Mouse (Mus musculus) megakaryocyte, embryonic 14.5 days (primary cell): ENCODE data around the gene Stradb.

Experiments used
- FLI1 ChIP-seq: IDR thresholded peaks from 2 replicates; pipeline ENCODE4 v1.6.1; 2012; ENCODE audit warnings: low read length, inconsistent platforms, mixed read lengths
- GATA1 ChIP-seq: IDR thresholded peaks from 3 replicates; pipeline ENCODE4 v1.6.1; 2012; ENCODE audit warnings: mixed read lengths, low read length, inconsistent platforms, borderline replicate concordance

- no peak for TF ChIP-seq GATA1
- no peak for TF ChIP-seq FLI1
These were observed 10.9 kb upstream of the Stradb start for GRCm38 (mm10) chr1:58962418-58962817.
